Mouse (Mus musculus) layer of hippocampus, postnatal 14 days (tissue): Measurements from ENCODE around the gene Col4a2. TPM values are rescaled to one million over a fixed set of nuclear protein-coding genes. Genes with fewer than 3 reads are reported as not detected.

Experiments
- DNase-seq, 2 experiments: peaks; one replicate each; pipeline ENCODE4 v3.0.0; 2021 to 2022; ENCODE audit warnings: low spot score in 2 of 2, mixed read lengths in 1 of 2
- total RNA-seq, 2 experiments: library from RNA; stranded (reverse); gene quantifications; 2 replicates each; pipeline ENCODE4 v1.2.3; 2021

Gene Col4a2
- total RNA-seq, 2 experiments from 2014 or later, result 78.5 to 78.8 TPM

DNA sequence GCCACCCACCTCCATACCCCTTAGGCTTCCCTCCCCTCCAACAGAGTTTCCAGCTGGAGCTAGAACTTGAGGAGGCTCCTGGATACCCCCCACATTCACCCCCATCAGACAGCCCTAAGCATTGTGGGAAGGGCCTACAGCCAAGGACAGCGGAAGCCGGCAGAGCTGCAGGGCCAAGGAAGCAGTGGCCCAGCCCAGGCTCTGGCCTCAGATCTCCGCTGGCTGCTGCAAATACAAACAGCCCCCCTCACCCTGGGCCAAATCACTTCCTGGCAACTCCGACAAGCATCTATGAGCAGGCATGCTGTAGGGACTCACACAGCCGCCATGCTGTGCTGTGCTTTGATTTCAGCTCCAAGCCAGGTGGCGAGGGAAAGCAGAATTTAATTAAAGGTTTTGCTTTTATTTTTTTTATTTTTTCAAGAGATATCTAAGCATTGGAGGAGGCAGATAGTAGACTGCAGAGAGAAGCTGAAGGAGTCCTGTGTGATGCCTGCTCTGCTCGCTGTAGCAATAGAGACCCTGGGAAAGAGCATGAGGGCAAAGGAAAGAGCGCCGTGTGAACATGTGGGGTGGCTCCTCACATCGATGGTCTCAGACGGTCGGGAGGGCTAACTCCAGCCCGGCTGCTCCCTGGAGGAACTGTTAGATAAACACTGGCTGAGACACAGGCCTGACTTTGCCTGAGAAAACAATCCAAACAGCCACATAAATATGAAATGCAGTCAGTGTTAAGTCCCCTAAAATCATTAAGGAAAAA is 93.3 kb downstream of the Col4a2 start:
- DNase-seq, result peak; percentile 68 to 86

DNA sequence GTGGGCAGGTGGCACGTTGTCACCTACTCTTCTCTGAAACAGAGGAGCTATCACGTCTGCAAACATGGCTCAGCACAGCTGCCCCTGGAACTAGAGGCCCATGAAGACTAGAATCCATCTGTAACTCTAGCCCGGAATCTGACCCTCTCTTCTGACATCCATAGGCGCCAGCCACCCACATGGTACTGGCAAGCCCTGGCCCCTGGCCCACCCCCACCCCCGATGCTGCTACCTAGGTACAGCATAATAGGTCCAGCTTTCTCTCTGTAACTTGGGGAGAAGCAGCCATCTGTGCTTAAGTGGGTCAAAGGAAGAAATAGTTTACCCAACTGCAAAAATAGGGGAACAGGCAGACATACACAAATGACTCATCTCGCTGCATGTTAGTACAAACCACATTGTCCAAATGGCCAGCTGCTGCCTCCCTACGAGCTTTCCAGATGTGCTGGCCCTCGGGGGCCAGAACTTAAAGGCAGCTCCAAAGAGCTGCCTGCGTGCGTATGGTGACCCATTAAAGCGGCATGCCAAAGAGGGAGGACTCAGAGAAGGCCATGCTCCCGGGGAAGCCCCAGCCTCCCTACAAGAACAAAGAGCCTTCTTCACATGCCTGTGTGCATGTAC is 99.0 kb downstream of the Col4a2 start:
- DNase-seq, result no peak

DNA sequence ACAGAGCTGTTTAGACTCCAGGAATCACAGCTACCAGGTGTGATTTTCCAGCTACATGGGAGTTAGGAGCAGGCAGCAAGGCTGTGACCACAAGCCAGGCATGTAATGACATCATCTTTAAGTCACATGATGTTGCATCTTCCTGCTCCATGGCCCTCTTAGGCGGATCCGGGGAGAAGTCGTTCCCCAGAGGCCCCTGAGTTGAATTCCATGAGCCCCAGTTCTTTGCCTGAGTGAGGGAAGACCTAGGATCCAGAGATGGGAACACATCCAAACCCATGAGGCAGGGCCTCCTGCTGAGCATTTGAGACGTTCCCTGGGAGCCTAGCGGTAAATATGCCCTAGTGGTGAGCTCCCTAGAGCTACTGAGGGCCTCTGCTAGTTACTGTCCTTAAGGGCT is 99.8 kb downstream of the Col4a2 start:
- no peak for DNase-seq

DNA sequence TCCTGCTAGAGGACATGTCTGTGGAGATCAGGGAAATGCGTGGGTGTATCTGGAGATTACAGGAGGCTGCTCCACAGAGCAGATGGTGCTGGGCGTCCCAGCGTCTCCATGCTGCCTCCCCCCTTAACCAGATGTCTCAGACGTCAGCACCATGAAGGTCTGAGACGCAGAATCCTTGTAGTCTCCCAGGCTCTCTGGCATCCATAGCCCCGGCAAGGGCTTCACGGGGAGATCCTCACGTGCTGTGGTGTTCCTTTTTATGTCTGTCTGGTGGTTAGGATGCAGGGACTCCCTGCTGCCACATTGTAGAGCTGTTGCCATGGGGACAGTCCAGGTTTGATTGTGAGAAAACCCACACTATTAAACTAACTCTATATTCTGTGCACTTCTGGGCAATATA is 101.7 kb downstream of the Col4a2 start:
- DNase-seq, result peak; percentile 45 to 53

DNA sequence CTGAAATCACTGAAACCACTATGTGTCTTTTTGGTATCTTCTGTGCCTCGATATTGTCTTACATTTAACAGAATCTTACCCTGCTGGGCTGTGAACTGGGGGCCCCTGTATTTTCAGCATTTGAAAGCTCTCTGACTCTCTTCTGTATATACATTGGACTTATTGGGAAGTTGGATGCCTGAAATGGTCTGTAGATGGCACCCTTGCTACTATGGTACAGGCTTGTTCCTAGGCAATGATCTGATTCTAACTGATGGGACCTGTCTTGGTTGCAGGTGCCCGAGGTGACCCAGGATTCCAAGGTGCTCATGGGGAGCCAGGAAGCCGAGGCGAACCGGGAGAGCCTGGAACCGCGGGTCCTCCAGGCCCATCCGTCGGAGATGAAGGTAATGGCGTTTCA is 102.5 kb downstream of the Col4a2 start:
- DNase-seq, result no peak

DNA sequence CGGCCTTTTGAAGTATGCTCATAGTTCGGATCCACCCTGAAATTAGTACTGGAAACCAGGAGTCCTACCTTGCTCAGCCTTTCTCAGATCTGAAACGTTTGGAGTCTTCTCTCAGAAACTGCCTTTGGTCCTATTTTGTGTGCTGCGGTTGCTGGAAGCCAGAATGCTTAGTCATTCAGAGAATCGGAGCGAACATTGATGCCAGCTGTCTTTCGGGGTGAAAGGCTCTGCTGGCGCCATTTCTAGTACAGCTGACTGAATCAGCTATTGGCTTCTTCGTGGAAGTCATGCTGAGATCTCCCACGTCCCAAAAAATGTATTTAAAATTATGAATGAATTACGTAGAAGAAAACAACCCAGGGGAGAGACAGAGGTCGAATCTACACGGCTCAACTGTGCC is 105.2 kb downstream of the Col4a2 start:
- DNase-seq, result peak in 1 of 2 experiments; percentile 77

DNA sequence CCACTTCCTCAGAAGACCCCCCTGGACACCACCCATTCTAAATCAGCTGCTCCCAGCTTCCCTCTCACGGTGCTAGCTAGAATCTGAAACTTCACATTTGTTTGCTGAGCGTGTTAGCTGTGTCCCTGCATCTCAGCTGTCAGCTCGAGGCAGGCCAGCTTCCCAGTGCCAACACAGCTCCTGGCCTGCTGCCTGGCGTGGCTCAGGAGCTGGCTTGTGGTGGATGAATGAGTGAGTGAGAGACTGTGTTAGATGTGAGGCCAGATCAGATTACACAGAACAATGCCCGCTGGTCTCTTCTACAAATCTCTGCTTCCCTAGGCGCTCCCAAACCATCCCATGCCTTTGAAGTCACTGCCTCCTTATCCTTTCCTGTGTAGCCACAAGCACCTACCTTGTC is 106.6 kb downstream of the Col4a2 start:
- DNase-seq, result peak; percentile 84 to 94

DNA sequence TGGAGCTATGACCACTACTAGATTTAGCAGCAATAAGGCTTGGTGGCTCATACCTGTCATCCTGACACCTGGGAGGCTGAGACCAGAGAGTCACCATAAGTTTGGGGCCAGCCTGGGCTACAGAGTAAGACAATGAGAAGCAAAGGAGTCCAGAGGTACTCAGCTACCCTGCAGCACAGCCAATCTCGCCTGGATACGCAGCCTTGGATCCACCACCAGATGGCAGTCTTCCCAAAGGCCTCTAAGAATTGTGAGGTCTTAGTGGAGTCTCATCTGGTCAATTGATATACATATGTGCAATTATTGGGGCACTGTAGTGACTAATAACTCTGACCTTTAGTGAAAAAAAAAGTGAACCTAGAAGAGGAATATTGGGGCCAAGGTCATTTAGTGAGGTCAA is 107.0 kb downstream of the Col4a2 start:
- peak in 1 of 2 experiments; percentile 54 for DNase-seq

DNA sequence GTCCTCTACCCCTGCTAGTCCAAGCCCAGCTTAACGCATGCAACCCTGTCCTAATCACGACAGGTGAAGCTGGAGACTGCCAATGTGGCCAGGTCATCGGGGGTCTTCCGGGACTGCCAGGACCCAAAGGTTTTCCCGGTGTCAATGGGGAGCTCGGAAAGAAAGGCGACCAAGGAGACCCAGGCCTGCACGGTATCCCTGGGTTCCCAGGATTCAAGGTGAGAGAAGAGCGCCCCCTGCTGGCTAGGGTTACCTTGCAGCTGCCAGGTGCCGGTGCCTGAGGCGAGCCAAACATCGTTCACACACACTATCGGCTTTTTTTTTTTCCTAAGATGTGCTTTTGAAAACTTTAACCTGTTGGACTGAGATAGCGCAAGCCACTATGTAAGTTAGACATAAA is 108.5 kb downstream of the Col4a2 start:
- DNase-seq, result peak in 1 of 2 experiments; percentile 50

DNA sequence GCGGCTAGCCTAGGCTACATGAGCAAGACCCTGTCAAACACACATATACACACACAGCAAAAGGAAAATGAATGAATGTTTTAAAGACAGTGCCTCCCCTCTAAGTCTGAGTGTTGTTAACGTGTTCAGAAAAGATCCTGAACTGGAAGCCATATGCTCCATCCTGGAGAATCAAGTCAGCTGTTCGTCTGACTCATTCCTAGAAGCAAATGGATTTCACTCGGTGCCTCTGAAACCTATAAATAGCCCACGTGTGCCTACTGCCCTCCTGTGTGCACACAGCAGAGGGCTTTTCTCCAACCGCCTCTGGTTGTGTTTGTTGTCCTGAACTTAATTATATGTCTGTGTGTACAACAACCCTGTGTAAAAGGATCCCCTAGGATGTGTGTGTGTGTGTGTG is 109.4 kb downstream of the Col4a2 start:
- no peak for DNase-seq

DNA sequence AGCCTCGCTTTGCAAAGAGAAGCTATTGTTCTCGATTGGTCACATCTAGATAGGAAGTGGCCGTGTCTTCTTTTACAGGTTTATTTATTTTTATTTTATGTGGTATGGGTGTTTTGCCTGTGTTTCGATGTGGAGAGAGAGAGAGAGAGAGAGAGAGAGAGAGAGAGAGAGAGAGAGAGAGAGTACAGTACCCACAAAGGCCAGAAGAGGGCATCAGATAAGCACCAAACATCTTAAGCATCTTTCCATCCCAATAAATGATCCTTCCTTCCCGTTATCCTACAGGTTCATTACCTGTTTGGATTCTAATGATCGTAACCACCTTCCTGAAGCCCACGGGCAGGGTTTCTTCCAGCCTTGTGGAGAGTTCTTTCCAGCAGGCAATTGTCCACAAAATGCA is 110.5 kb downstream of the Col4a2 start:
- no peak for DNase-seq

DNA sequence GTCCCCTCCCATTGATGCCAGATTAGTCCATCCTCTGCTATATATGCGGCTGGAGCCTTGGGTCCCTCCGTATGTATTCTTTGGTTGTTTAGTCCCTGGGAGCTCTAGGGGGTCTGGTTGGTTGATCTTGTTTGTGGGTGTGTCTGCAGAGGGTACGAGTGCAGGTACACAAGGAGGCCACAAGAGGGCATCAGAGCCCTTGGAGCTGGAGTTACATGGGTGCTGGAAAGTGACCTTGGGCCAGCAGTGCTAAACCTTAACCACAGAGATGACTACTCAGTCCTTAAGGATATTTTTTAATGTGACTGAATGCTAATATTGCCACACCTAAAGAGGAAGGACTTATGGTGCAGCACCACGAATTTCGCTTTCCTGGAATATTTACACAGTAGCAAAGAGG is 118.1 kb downstream of the Col4a2 start:
- no peak for DNase-seq

DNA sequence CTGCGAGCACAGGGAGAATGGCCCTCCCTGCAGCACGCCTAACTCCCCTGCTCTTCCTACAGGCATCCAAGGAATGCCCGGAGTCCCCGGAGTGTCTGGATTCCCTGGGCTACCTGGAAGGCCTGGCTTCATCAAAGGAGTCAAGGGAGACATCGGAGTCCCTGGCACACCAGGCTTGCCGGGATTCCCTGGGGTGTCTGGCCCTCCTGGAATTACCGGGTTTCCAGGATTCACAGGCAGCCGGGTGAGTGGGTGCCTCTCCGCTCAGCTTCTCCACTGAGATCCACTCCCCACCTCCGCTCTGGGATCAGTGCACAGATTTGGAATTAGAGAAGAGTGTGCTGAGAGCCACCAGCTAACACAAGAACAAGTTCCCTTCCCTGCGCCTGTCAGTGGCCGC is 125.3 kb downstream of the Col4a2 start:
- no peak for DNase-seq

DNA sequence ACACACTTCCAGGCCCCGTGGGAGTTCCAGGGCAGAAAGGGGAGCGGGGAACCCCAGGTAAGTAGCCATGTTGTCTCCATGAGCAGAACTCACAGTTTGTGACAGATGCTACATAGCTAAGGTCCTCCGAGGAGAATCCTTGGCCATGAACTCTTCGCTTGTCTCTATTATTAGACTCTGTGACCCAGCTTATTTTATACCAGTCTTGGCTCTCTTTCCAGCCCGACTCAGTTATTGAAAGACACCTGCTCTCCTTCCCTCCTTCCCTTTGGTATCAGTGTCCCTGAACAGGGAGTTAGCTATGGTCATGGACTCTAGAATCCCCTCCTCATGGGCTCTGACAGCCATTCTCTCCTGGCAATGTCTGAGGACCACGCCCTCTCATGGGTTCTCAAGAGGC is 128.7 kb downstream of the Col4a2 start:
- DNase-seq, result no peak

DNA sequence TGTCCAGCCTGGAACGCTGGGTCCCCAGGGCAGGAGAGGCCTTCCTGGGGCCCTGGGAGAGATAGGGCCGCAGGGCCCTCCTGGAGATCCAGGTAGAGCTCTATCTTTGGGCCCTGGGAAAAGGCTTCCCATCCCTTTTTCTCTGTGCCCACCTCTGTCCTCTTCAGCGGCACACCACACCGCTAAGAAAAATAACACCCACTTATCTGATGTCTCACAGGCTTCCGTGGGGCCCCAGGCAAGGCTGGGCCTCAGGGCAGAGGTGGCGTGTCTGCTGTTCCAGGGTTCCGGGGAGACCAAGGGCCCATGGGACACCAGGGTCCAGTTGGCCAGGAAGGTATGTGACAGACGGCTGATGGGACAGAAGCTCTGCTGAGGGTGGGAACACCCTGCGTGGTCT is 131.0 kb downstream of the Col4a2 start:
- no peak for DNase-seq

DNA sequence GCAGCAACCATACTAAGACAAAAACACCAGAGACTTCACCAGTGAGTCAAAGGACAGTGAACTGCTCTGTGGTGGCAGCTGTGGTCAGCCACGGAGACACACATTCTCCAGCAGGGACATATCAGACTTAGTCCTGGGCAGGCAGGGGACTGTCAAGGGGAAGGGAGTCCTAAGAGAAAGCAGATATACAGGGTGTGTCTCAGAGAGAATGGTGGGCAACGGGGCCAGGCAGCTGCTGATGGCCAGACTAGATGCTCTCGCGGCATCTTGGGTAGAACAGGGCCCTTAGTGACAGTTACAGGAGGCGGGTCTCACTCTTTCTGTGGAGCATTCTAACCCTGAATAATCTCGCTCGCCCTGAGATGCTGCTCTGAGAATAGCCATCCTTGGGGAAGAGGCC is 131.6 kb downstream of the Col4a2 start:
- DNase-seq, result no peak

DNA sequence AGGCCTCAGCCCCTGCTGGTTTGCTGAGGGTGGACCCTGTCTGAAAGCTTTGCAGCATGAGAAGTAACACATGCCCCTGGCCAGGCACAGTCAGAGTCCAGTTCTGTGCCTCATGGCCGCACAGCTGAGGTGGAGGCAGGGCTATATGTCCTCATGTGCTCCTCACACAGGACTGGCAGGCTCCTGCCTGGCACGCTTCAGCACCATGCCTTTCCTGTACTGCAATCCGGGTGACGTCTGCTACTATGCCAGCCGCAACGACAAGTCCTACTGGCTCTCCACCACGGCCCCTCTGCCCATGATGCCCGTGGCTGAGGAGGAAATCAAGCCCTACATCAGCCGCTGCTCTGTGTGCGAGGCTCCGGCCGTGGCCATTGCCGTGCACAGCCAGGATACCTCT is 133.2 kb downstream of the Col4a2 start:
- no peak for DNase-seq

DNA sequence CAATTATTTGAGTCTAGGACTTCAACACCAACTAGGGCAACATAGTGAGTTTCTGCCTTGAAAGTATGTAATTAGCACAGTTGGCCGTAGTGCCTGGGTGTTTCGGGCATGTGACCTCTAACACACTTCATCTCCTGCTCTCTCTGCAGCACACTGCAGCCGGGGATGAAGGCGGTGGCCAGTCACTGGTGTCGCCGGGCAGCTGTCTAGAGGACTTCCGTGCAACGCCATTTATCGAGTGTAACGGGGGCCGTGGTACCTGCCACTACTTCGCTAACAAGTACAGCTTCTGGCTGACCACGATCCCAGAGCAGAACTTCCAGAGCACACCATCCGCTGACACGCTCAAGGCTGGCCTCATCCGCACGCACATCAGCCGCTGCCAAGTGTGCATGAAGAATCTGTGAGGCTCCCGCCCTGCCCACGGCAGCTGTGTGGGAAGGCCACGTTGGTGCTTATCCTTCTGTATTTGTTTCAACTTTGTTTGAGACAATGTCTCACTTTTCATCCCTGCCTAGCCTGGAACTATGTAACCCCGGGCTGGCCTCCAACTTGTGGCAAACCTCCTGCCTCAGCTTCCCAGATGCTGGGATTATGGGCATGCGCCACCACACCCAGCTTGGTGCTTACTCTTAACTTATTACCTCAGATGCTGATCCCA is 135.4 kb downstream of the Col4a2 start:
- no peak for DNase-seq

DNA sequence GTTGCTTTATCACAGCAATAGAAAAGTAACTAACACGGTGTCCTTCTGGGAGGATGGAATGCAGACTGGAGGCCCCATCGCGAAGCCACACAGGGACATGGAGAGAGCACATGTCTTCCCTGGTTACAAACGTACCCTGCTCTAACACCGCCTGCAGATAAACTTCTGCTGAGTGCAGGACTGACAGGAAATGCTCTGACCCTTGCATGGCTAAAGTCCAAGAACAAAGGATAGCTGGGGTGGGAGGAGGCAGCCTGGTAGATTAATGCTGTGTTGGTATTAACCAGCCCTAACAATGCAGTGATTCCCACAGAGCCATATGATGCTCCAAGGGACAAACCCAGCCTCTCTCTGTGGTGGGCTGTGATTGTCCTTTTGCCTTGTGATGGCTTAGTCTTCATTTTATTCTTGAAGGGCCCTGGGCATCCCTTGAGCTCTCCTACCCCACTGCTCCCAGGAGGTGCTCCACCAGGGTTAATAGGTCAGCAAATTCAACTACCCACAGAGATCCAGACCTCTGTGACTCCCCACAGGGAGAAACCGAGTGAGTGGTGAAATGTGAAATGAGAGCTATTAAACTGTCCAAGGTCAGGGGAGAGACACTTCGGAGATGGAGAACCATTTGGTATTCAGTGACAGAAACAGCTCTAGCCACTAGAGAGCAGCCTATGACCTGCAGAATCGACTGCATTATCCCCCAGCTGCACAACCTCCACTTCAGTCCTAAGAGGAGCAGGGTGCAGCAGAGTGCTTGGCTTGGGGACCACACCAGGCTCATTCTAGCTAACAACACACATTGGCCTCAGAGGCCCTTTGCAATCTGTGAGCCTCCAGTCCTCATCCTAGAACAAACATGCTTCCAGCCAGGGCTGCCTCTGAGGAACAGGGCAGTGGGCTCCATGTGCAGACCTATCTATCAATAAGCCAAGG is 137.8 kb downstream of the Col4a2 start:
- peak; percentile 27 to 42 for DNase-seq

DNA sequence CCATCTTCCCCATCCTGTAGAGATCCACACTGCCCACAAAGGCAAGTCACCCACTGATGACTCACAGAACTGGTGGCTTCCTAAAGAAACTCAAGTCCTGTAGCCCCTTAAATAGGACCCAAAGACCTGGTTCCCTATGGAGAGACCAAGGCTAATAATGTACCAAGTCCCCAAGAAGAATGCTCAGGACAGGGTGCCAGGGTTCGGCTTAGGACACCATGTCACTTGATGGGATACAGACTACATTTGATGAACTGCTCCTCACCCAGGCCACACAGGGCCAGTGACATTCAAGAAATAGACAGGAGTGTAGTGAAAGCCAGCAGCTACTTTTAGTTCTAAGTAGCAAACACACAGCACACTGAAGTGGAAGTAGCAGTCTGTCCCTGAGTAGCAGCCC is 139.5 kb downstream of the Col4a2 start:
- no peak for DNase-seq

DNA sequence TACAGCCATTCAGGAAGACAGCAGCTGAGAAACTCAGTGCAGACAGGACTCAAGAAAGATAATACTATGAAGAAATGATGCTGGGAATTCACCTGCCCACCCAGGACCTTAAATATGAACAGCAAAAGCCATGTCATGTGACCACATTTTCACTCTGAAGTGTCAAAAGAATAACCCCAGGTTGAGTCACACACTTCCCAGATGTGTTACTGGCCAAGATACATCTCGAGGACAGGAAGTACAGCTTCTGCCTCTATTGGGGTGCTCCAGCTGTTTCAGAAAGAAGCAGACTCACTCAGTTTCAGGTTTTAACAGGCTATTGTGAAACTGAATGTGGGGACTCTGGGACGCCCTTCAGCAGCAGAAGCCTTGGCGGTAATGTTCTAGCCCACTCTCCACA is 140.0 kb downstream of the Col4a2 start:
- DNase-seq, result no peak
